Mouse (Mus musculus) liver, adult 2 months (tissue): ENCODE data around the gene Gadd45b.

Source experiments
- CTCF ChIP-seq: fragments of 200-500 bp; IDR thresholded peaks from 2 replicates; pipeline ENCODE4 v1.5.1; 2011; ENCODE audit warnings: low read depth, low read length, control low read depth
- POLR2A ChIP-seq: fragments of 200-500 bp; IDR thresholded peaks from 2 replicates; pipeline ENCODE4 v1.6.1; 2011; ENCODE audit warnings: low read length, control low read depth; ENCODE audit not compliant: insufficient read depth; ENCODE audit errors: extremely low read depth

DNA sequence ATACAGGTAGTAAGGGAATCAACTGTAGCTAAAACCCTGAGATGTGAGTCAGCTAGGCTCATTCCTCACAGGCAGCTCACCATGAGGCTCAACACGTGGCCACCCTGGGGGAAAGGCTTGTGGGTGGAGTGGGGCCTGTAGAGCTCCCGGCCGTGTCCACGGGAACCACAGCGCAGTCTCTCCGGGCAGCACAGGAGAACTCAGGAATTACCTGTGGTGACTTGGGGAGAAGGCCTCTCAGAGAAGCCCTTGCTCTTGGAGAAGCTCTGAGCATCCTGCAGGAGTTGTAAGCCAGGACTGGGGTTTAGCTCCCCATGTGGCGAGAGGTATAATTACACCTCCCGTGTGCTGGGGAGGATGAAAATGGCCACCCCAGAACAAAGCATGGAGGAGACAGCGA is 25.7 kb downstream of the Gadd45b start:
- peak; percentile 79 for TF ChIP-seq CTCF
- TF ChIP-seq POLR2A, result no peak
